Mouse (Mus musculus) testis, adult 2 months (tissue): ENCODE data around the gene Pknox1. TPM values are rescaled to one million over a fixed set of nuclear protein-coding genes. Genes with fewer than 3 reads are reported as not detected.
"Not testable (repeated sequence)": the region's sequence is repeated elsewhere in the genome, so short reads cannot be mapped to it uniquely, and the experiment has no call there.

Experiments
- H3K27ac ChIP-seq: fragments of 200-500 bp; 2 replicates; pipeline ENCODE4 v1.5.1; 2012; ENCODE audit warnings: low read depth, low read length; ENCODE audit not compliant: control insufficient read depth, insufficient read depth
- H3K27me3 ChIP-seq: fragments of 200-500 bp; 2 replicates; pipeline ENCODE4 v1.6.1; 2012; ENCODE audit warnings: mild to moderate bottlenecking, low read length, moderate library complexity; ENCODE audit not compliant: control insufficient read depth, insufficient read depth
- H3K36me3 ChIP-seq: fragments of 200-500 bp; 2 replicates; pipeline ENCODE4 v1.6.1; 2012; ENCODE audit warnings: mild to moderate bottlenecking, low read length; ENCODE audit not compliant: control insufficient read depth, insufficient read depth
- H3K4me1 ChIP-seq: fragments of 200-500 bp; 2 replicates; pipeline ENCODE4 v1.6.1; 2012; ENCODE audit warnings: low read length; ENCODE audit not compliant: control insufficient read depth, insufficient read depth
- H3K4me3 ChIP-seq: fragments of 200-500 bp; 2 replicates; pipeline ENCODE4 v1.5.1; 2012; ENCODE audit warnings: low read depth, mild to moderate bottlenecking, low read length, moderate library complexity, mixed read lengths; ENCODE audit not compliant: control insufficient read depth
- CTCF ChIP-seq: fragments of 200-500 bp; IDR thresholded peaks from 2 replicates; pipeline ENCODE4 v1.5.1; 2012; ENCODE audit warnings: low read depth, mild to moderate bottlenecking, inconsistent platforms, low read length, moderate library complexity; ENCODE audit not compliant: control insufficient read depth, insufficient read depth, insufficient replicate concordance
- POLR2A ChIP-seq: fragments of 200-500 bp; IDR thresholded peaks from 2 replicates; pipeline ENCODE4 v1.6.1; 2012; ENCODE audit warnings: low read depth, mild to moderate bottlenecking, inconsistent platforms, low read length, moderate library complexity; ENCODE audit not compliant: control insufficient read depth
- polyA plus RNA-seq: library from polyadenylated mRNA; depleted of rRNA; stranded (reverse); fragments of >200 nt; gene quantifications from 2 replicates; pipeline ENCODE4 v1.2.3, GENCODE M21; 2012

Pknox1 gene
- polyA plus RNA-seq, 1 experiment: 53.9 TPM

DNA sequence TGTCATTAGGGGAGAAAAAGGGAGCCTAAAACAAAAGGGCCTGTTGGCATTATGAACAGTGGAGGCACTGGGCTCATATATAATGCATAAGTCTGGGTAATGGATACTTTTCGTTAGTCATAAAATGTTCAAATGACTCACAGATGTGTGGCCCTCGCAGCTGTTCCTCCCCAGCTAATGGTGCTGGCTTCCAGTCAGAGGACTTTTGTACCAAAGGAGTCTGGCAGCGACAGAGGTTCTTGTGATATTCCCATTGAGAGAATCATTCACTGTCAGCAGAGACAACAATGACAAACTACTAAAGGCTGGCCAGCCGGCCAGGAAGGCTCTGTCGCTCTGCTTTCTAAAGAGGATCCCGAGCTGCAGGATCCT is 23.1 kb upstream of the Pknox1 start:
- Histone ChIP-seq H3K4me1 (no peaks in the 10 kb centered on the region), H3K4me3 (no peak overlapping the region), H3K36me3 (no peaks in the 10 kb centered on the region), H3K27ac (no peak overlapping the region), H3K27me3 (no peaks in the 10 kb centered on the region)
- TF ChIP-seq POLR2A: no peak
- no peak for TF ChIP-seq CTCF

- no peaks in the 10 kb centered on the region for H3K36me3 ChIP-seq
- no peaks in the 10 kb centered on the region for H3K27me3 ChIP-seq
- H3K4me1 ChIP-seq: no peaks in the 10 kb centered on the region
- no peak for TF ChIP-seq CTCF
- no peak for TF ChIP-seq POLR2A
- H3K4me3 ChIP-seq: no peak overlapping the region
- H3K27ac ChIP-seq: no peak overlapping the region
Measured at GRCm38 (mm10) chr17:31543574-31543973, 21.0 kb upstream of the Pknox1 start.

DNA sequence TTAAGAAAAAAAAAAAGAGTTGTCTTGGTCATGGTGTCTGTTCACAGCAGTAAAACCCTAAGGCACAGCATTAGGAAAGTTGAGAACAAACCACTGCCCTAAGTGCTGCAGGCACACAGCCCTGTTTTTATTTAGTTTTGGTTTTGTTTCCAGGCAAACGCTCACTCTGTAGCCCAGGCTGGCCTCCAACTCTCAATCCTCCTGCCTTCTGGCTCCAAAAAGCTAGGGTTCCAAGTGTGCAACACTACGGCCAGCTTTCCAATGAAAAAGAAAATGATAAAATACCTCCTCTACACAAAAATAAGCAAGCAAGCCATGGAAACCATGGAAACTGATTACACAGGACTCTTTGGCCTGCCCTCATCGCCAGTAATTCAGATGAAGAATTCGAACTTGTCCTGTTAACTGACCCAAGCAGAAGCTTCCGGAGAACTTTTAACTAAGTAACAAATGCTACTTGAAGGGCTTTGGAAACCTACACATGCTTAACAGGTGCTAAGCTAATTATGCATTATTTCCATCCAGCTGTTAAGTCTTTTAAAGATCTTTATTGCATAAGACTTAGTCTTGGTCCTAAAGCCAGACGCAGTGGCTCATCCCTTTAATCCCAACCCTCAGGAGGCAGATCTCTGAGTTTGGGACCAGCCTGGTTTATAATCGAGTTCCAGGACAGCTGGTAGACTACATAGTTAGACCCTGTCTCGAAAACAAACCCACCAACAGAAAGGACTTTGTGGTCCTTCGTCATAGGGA is 17.9 kb upstream of the Pknox1 start:
- H3K27me3 ChIP-seq: no peaks in the 10 kb centered on the region
- no peak overlapping the region for H3K4me3 ChIP-seq
- TF ChIP-seq POLR2A (no peak), CTCF (no peak)
- no peaks in the 10 kb centered on the region for H3K4me1 ChIP-seq
- no peaks in the 10 kb centered on the region for H3K36me3 ChIP-seq
- H3K27ac ChIP-seq: no peak overlapping the region

DNA sequence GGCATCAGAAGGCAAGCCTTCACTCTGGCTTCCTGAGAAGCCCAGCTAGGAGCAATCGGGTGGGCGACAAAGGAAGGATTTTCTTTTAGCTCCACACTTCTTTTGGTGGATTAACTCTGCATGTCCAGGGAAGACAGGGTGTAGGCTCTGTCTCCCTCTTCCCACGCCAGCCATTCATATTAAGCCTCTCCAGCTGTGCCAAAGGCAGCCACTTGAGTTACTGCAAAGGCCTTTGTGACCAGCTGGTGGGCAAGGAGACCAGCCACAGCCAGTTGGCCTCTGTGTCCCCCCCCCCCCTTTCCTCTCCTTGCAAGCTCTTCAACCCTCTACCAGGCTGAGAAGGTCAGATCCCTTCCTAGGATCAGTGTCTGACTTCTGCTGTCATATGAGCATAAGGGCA is 16.6 kb upstream of the Pknox1 start:
- no peak overlapping the region for H3K27ac ChIP-seq
- no peak for TF ChIP-seq POLR2A
- no peak for TF ChIP-seq CTCF
- H3K27me3 ChIP-seq: no peaks in the 10 kb centered on the region
- H3K4me1 ChIP-seq: no peaks in the 10 kb centered on the region
- no peak overlapping the region for H3K4me3 ChIP-seq
- H3K36me3 ChIP-seq: no peaks in the 10 kb centered on the region

GRCm38 (mm10) chr17:31549389-31549788 is 15.1 kb upstream of the Pknox1 start:
- Histone ChIP-seq H3K4me3 (no peak overlapping the region), H3K27ac (no peak overlapping the region), H3K36me3 (no peaks in the 10 kb centered on the region), H3K27me3 (no peaks in the 10 kb centered on the region), H3K4me1 (no peaks in the 10 kb centered on the region)
- TF ChIP-seq CTCF (no peak), POLR2A (no peak)

GRCm38 (mm10) chr17:31552601-31553000 is 11.9 kb upstream of the Pknox1 start:
- H3K4me1 ChIP-seq, H3K27ac ChIP-seq, H3K27me3 ChIP-seq, H3K4me3 ChIP-seq, H3K36me3 ChIP-seq: not testable (repeated sequence)

GRCm38 (mm10) chr17:31556253-31556652 is 8.3 kb upstream of the Pknox1 start:
- no peak for TF ChIP-seq POLR2A
- no peak for TF ChIP-seq CTCF

GRCm38 (mm10) chr17:31557124-31557880 is 7.2 kb upstream of the Pknox1 start:
- Histone ChIP-seq H3K36me3 (no peaks in the 10 kb centered on the region), H3K4me1 (no peaks in the 10 kb centered on the region; the same call in 1 of the 2 replicates), H3K4me3 (no peak overlapping the region), H3K27me3 (no peaks in the 10 kb centered on the region), H3K27ac (no peak overlapping the region)
- TF ChIP-seq CTCF (no peak), POLR2A (no peak)

More at GRCm38 (mm10) chr17:31556253-31556652, 8.3 kb upstream of the Pknox1 start:
- H3K4me3 ChIP-seq: no peak overlapping the region
- no peaks in the 10 kb centered on the region; the same call in 1 of the 2 replicates for H3K4me1 ChIP-seq
- H3K27ac ChIP-seq: no peak overlapping the region
- H3K27me3 ChIP-seq: no peaks in the 10 kb centered on the region
- no peaks in the 10 kb centered on the region for H3K36me3 ChIP-seq
